Mouse (Mus musculus): ENCODE measurements at regions not wholly inside any gene's neighbourhood (a gene's known extent, or its start where the extent isn't known, plus 50 kb on each side); places are given as distances from the start of the nearest gene placed in this dataset.
A peak's percentile ranks its signal among the peaks of the same experiment; 100 is the strongest.

DNA sequence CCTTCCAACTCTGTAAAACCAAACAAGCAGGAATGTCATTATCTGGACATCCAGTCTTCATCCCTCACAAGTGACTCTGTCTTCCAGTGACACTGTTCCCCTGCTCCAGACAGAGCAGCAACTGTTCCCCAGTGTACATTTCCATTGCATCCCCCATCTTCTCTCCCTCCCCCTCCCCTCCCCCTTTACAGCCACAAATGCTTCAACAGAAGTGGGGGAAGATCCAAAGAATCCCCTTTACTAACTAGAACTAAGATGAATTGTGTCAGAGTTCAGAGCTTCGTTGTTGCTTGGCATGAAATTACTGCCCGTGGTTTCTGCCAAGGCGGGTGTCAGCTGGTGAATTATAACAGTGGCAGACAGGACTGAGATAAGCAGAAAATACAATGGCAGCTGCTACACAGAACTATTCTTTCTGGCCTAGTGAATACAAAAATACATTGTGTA lies 673.7 kb upstream of the Marcks start:
- Histone ChIP-seq H3K4me1 (ENCODE audit: control insufficient read depth, insufficient read depth, low read length) (peaks cover 2% of the 10 kb centered on the region; the same call in 1 of the 2 replicates), H3K27me3 (ENCODE audit: control insufficient read depth, insufficient read depth, low read length) (no peaks in the 10 kb centered on the region), H3K79me2 (replicated peaks; ENCODE audit: control insufficient read depth, insufficient read depth, low read length) (no peaks in the 10 kb centered on the region), H3K36me3 (ENCODE audit: control insufficient read depth, insufficient read depth, low read length) (no peaks in the 10 kb centered on the region; the same call in 1 of the 2 replicates), H3K9ac (ENCODE audit: low read depth, low read length) (no peak overlapping the region), H3K4me3 (no peak overlapping the region), H3K27ac (no peak overlapping the region)
- intact Hi-C loops (cut with DNase I): no loop called here
- TF ChIP-seq EP300 (IDR thresholded peaks at IDR 0.05; ENCODE audit: insufficient read depth, low read depth, low read length) (0 out of 2 replicates have a peak, but pooled peaks have one; percentile 14), CTCF (IDR thresholded peaks at IDR 0.05) (no peak)
- 24% methylated on average over 3 of the region's 3 CpGs for WGBS
- peak; percentile 21 to 36 for DNase-seq

DNA sequence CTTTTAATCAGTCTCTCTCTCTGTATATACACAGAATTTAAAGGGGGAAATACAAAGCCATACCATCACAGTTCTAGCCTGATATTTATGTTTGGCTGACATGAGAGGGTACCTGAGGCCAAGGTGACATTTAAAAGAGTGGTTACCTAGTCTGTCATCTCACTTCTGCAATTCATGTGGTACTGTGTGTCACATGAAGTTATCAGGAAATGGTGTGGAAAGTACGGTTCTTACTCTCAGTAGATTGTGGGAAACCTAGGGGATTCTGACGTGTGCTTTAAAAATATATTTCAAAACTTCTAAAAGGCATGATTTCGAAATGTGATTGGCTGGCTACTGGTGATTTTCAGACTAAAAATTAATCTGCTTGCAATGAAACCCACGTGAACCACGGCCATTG lies 673.1 kb upstream of the Marcks start:
- Histone ChIP-seq H3K4me1 (ENCODE audit: control insufficient read depth, insufficient read depth, low read length) (peaks cover 2% of the 10 kb centered on the region; the same call in 1 of the 2 replicates), H3K4me3 (no peak overlapping the region), H3K9ac (ENCODE audit: low read depth, low read length) (no peak overlapping the region), H3K27me3 (ENCODE audit: control insufficient read depth, insufficient read depth, low read length) (no peaks in the 10 kb centered on the region), H3K79me2 (replicated peaks; ENCODE audit: control insufficient read depth, insufficient read depth, low read length) (no peaks in the 10 kb centered on the region), H3K27ac (no peak overlapping the region), H3K36me3 (ENCODE audit: control insufficient read depth, insufficient read depth, low read length) (no peaks in the 10 kb centered on the region; the same call in 1 of the 2 replicates)
- no peak for DNase-seq
- intact Hi-C loops (cut with DNase I): no loop called here
- 71% methylated on average over 5 of the region's 5 CpGs for WGBS
- TF ChIP-seq EP300 (IDR thresholded peaks at IDR 0.05; ENCODE audit: insufficient read depth, low read depth, low read length): no peak
- no peak for TF ChIP-seq POLR2A (IDR thresholded peaks at IDR 0.05; ENCODE audit: insufficient read depth, low read depth, low read length)
- TF ChIP-seq CTCF (IDR thresholded peaks at IDR 0.05): no peak

DNA sequence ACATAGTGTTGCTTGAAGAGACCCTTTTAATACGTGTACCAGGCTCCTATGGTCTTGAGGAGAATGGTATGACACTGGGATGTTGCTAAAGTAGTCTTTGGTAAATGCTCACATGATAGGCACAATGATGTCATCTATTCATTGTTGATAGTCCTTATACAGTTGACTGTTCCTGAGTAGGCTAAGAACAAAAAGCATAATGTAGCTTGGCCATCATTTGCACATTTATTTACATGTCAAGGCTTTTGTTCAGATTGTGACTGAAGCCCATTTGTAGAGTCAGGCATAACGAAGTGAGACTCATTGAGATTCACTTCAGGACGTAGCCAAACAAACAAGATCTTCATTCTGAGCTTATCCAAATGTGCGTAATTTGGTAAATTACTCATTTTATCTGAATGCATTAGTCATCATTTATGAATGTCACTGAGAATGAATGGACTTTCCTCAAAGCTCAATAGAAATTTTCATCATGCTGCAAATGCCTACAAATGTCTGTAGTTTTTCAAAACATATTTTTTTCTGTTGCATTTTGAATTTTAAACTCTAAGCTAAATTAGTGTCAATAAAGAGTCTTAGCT lies 664.6 kb upstream of the Marcks start:
- H3K4me3 ChIP-seq: no peak overlapping the region
- 72% methylated on average over 4 of the region's 4 CpGs for WGBS
- H3K27me3 ChIP-seq (ENCODE audit: control insufficient read depth, insufficient read depth, low read length): no peaks in the 10 kb centered on the region
- TF ChIP-seq EP300 (IDR thresholded peaks at IDR 0.05; ENCODE audit: insufficient read depth, low read depth, low read length) (no peak), CTCF (IDR thresholded peaks at IDR 0.05) (no peak), POLR2A (IDR thresholded peaks at IDR 0.05; ENCODE audit: insufficient read depth, low read depth, low read length) (no peak)
- intact Hi-C loops (cut with DNase I): no loop called here
- no peaks in the 10 kb centered on the region for H3K79me2 ChIP-seq (replicated peaks; ENCODE audit: control insufficient read depth, insufficient read depth, low read length)
- no peak for DNase-seq
- no peaks in the 10 kb centered on the region for H3K4me1 ChIP-seq (ENCODE audit: control insufficient read depth, insufficient read depth, low read length)
- H3K36me3 ChIP-seq (ENCODE audit: control insufficient read depth, insufficient read depth, low read length): no peaks in the 10 kb centered on the region
- no peak overlapping the region for H3K9ac ChIP-seq (ENCODE audit: low read depth, low read length)
- no peak overlapping the region for H3K27ac ChIP-seq

DNA sequence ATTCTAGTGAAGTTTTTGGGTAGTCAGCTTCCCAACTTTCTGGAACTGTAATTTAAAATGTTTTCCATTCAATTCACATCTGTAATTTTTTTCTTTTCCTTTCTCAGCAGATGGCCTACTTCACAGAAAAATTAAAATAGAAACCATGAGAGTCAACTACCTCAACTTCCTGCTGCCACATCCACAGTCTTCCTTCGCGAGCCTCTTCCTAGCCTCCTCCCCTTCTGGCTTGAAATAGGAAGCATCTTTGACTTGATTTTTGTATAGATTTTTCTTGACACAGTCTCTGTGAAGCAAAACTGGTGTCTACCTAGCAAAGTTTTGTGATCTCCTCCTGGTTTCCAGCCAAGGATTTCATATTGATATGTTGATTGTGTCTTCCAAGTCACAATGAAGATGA lies 660.7 kb upstream of the Marcks start:
- Histone ChIP-seq H3K27ac (no peak overlapping the region), H3K27me3 (ENCODE audit: control insufficient read depth, insufficient read depth, low read length) (no peaks in the 10 kb centered on the region), H3K4me1 (ENCODE audit: control insufficient read depth, insufficient read depth, low read length) (no peaks in the 10 kb centered on the region), H3K79me2 (replicated peaks; ENCODE audit: control insufficient read depth, insufficient read depth, low read length) (no peaks in the 10 kb centered on the region), H3K4me3 (no peak overlapping the region), H3K9ac (ENCODE audit: low read depth, low read length) (no peak overlapping the region), H3K36me3 (ENCODE audit: control insufficient read depth, insufficient read depth, low read length) (no peaks in the 10 kb centered on the region)
- TF ChIP-seq CTCF (IDR thresholded peaks at IDR 0.05) (no peak), EP300 (IDR thresholded peaks at IDR 0.05; ENCODE audit: insufficient read depth, low read depth, low read length) (no peak), POLR2A (IDR thresholded peaks at IDR 0.05; ENCODE audit: insufficient read depth, low read depth, low read length) (no peak)
- no peak for DNase-seq
- intact Hi-C loops (cut with DNase I): loop anchor here (10.0 kb wide), 2 partner anchors 75 to 665 kb away; partner anchors contain the start of gene Marcks
- 44% methylated on average over 2 of the region's 2 CpGs for WGBS

DNA sequence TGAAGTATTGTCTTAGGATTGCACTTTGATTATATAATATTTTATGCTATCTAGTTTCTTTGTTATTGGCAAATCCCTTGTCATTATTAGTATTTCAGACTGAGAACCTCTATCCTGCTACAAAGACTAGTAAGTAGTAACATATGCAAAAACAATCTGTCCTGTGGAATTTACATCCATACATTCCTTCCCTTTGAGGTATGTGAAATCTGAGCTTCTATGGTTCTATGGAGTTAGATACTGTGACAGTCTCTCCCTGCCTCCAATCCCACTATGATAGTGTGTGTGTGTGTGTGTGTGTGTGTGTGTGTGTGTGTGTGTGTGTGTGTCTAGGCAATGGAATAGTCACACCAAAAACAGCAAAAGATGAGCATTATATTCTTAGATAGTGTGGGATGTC lies 659.6 kb upstream of the Marcks start:
- TF ChIP-seq POLR2A (IDR thresholded peaks at IDR 0.05; ENCODE audit: insufficient read depth, low read depth, low read length) (no peak), CTCF (IDR thresholded peaks at IDR 0.05) (no peak), EP300 (IDR thresholded peaks at IDR 0.05; ENCODE audit: insufficient read depth, low read depth, low read length) (no peak)
- H3K27me3 ChIP-seq (ENCODE audit: control insufficient read depth, insufficient read depth, low read length): no peaks in the 10 kb centered on the region
- H3K9ac ChIP-seq (ENCODE audit: low read depth, low read length): no peak overlapping the region
- no peak overlapping the region for H3K27ac ChIP-seq
- no peaks in the 10 kb centered on the region for H3K36me3 ChIP-seq (ENCODE audit: control insufficient read depth, insufficient read depth, low read length)
- DNase-seq: no peak
- no peaks in the 10 kb centered on the region for H3K79me2 ChIP-seq (replicated peaks; ENCODE audit: control insufficient read depth, insufficient read depth, low read length)
- no peaks in the 10 kb centered on the region for H3K4me1 ChIP-seq (ENCODE audit: control insufficient read depth, insufficient read depth, low read length)
- intact Hi-C loops (cut with DNase I): loop anchor here (10.0 kb wide), 2 partner anchors 73 to 663 kb away; partner anchors contain the start of gene Marcks
- H3K4me3 ChIP-seq: no peak overlapping the region

DNA sequence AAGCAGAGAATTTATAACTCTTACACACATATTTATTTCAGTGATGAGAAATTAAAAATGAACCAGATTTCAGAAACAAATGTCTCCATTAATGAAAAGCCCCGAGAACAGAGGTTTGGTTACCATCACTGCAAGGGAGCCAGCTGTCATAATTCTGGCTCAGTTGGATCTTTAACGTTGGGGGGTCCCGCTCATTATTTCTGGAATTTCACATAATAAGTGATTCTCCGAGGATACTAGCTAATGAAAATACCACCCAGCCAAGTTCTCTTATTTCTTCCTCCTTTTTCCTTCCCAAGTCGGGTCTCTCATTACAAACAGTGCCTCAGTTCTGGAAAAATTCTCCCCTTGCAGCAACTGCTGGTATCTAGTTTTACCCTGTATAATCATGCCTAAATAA lies 659.0 kb upstream of the Marcks start:
- no peak overlapping the region for H3K4me3 ChIP-seq
- DNase-seq: no peak
- H3K36me3 ChIP-seq (ENCODE audit: control insufficient read depth, insufficient read depth, low read length): no peaks in the 10 kb centered on the region
- 79% methylated on average over 5 of the region's 5 CpGs for WGBS
- H3K79me2 ChIP-seq (replicated peaks; ENCODE audit: control insufficient read depth, insufficient read depth, low read length): no peaks in the 10 kb centered on the region
- no peak overlapping the region for H3K9ac ChIP-seq (ENCODE audit: low read depth, low read length)
- H3K4me1 ChIP-seq (ENCODE audit: control insufficient read depth, insufficient read depth, low read length): no peaks in the 10 kb centered on the region
- TF ChIP-seq POLR2A (IDR thresholded peaks at IDR 0.05; ENCODE audit: insufficient read depth, low read depth, low read length) (no peak), CTCF (IDR thresholded peaks at IDR 0.05) (no peak), EP300 (IDR thresholded peaks at IDR 0.05; ENCODE audit: insufficient read depth, low read depth, low read length) (no peak)
- H3K27me3 ChIP-seq (ENCODE audit: control insufficient read depth, insufficient read depth, low read length): no peaks in the 10 kb centered on the region
- intact Hi-C loops (cut with DNase I): loop anchor here (10.0 kb wide), 2 partner anchors 73 to 663 kb away; partner anchors contain the start of gene Marcks
- H3K27ac ChIP-seq: no peak overlapping the region
